Mouse (Mus musculus) kidney, adult 2 months (tissue): ENCODE measurements around the gene Wdr72.

Source experiments
- CTCF ChIP-seq: fragments of 200-500 bp; conservative IDR thresholded peaks from 2 replicates; pipeline ENCODE4 v1.5.1; 2011; ENCODE audit warnings: low read depth, mild to moderate bottlenecking, control low read depth, low read length, moderate library complexity, mixed read lengths; ENCODE audit not compliant: insufficient read depth, insufficient read length
- POLR2A ChIP-seq: fragments of 200-500 bp; IDR thresholded peaks from one replicate; pipeline ENCODE4 v1.6.1; 2011; ENCODE audit warnings: low read depth, low read length, control low read depth

GRCm38 (mm10) chr9:74277752-74278385 is 167.7 kb downstream of the Wdr72 start:
- TF ChIP-seq CTCF = no peak
- TF ChIP-seq POLR2A = no peak
